Mouse (Mus musculus) ES-E14 (cell line): ENCODE data around the gene Tmem106c.

Experiments used
- CHD2 ChIP-seq: IDR thresholded peaks from 2 replicates; pipeline ENCODE4 v1.6.1; 2014; ENCODE audit warnings: mild to moderate bottlenecking, low read depth, low read length, inconsistent platforms
- HCFC1 ChIP-seq: IDR thresholded peaks from 2 replicates; pipeline ENCODE4 v1.6.1; 2012; ENCODE audit warnings: low read length, inconsistent platforms, borderline replicate concordance; ENCODE audit not compliant: insufficient read depth
- MAFK ChIP-seq: IDR thresholded peaks from 2 replicates; pipeline ENCODE4 v1.6.1; 2014; ENCODE audit warnings: mild to moderate bottlenecking, low read depth, low read length, inconsistent platforms; ENCODE audit not compliant: insufficient read depth
- ZC3H11A ChIP-seq: IDR thresholded peaks from 2 replicates; pipeline ENCODE4 v1.6.1; 2012; ENCODE audit warnings: low read depth, mild to moderate bottlenecking, inconsistent platforms, low read length, borderline replicate concordance
- ZNF384 ChIP-seq: IDR thresholded peaks from 2 replicates; pipeline ENCODE4 v1.6.1; 2012; ENCODE audit warnings: low read depth, low read length, inconsistent platforms

- TF ChIP-seq ZC3H11A (no peak), MAFK (no peak), ZNF384 (no peak), HCFC1 (no peak), CHD2 (no peak)
These were observed 48.8 kb downstream of the Tmem106c start for GRCm38 (mm10) chr15:98012810-98013209.
